ENCODE assay signal across 16 mouse cellular contexts in genomic region chr17:10146576-10146975, GRCm38 (mm10).
"Had no signal": no experiment of that assay in that cellular context is flagged by ENCODE, and none has a peak within 500 bp of the region (broad histone marks: within the 10 kb centered on the region; RNA-seq: fewer than 3 reads in every experiment).

No protein-coding gene starts in this region.

- H3K4me3 ChIP-seq: left cerebral cortex, adult 2 months; limb, embryonic 10.5 days; liver, embryonic 15.5 days; midbrain, embryonic 12.5 days; neural tube, embryonic 15.5 days had no signal

- H3K9ac ChIP-seq: liver, embryonic 15.5 days; lung, embryonic 14.5 days; midbrain, embryonic 12.5 days; neural tube, embryonic 15.5 days had no signal

- H3K4me1 ChIP-seq: liver, embryonic 15.5 days; megakaryocyte, embryonic 14.5 days had no signal

- H3K9me3 ChIP-seq: limb, embryonic 10.5 days; liver, embryonic 15.5 days; neural tube, embryonic 15.5 days had no signal

- H3K27me3 ChIP-seq: liver, embryonic 15.5 days; midbrain, embryonic 12.5 days; neural tube, embryonic 15.5 days had no signal

- DNase-seq: kidney, postnatal 25 days; lung, embryonic 14.5 days; lung, postnatal 14 days; right cerebral cortex, adult 18-20 months; right cerebral cortex, postnatal 25 days; thymus, adult 18-20 months; thymus, postnatal 14 days had no signal

- H3K36me3 ChIP-seq: limb, embryonic 10.5 days; liver, embryonic 15.5 days; midbrain, embryonic 12.5 days; neural tube, embryonic 15.5 days had no signal

- H3K27ac ChIP-seq: left cerebral cortex, adult 2 months; limb, embryonic 10.5 days; liver, embryonic 15.5 days; macrophage; midbrain, embryonic 12.5 days; neural tube, embryonic 15.5 days; stomach, postnatal 0 days had no signal

- H3K4me2 ChIP-seq: liver, embryonic 11.5 days; liver, embryonic 15.5 days; lung, embryonic 14.5 days; midbrain, embryonic 12.5 days; neural tube, embryonic 15.5 days had no signal
